Mouse (Mus musculus) heart, embryonic 12.5 days (tissue): Measurements from ENCODE around the gene Snrpd2. TPM values are rescaled to one million over a fixed set of nuclear protein-coding genes. Genes with fewer than 3 reads are reported as not detected.

Source experiments
- ATAC-seq: fragments of 200-750 bp; cut with Nextera tagmentation; 2 replicates; pipeline ENCODE4 v1.8.0; 2017; ENCODE audit warnings: moderate TSS enrichment, moderate library complexity; ENCODE audit not compliant: insufficient number of reproducible peaks, low FRiP score
- H3K27ac ChIP-seq: fragments of 300-500 bp; sonication (generic); 2 replicates; pipeline ENCODE4 v1.5.1; 2016; ENCODE audit warnings: mild to moderate bottlenecking, moderate library complexity; ENCODE audit not compliant: poor library complexity, severe bottlenecking
- H3K27me3 ChIP-seq: fragments of 300-500 bp; sonication (generic); replicated peaks from 2 replicates; pipeline ENCODE4 v1.6.1; 2016; ENCODE audit warnings: mild to moderate bottlenecking, moderate library complexity
- H3K36me3 ChIP-seq: fragments of 300-500 bp; sonication (generic); 2 replicates; pipeline ENCODE4 v1.6.1; 2016; ENCODE audit warnings: mild to moderate bottlenecking, moderate library complexity
- H3K4me1 ChIP-seq: fragments of 300-500 bp; sonication (generic); replicated peaks from 2 replicates; pipeline ENCODE4 v1.6.1; 2016; ENCODE audit warnings: mild to moderate bottlenecking
- H3K4me2 ChIP-seq: fragments of 300-500 bp; sonication (generic); 2 replicates; pipeline ENCODE4 v1.6.1; 2016; ENCODE audit warnings: mild to moderate bottlenecking, moderate library complexity
- H3K4me3 ChIP-seq: fragments of 300-500 bp; sonication (generic); 2 replicates; pipeline ENCODE4 v1.5.1; 2016; ENCODE audit warnings: mild to moderate bottlenecking
- H3K9ac ChIP-seq: fragments of 300-500 bp; sonication (generic); 2 replicates; pipeline ENCODE4 v1.6.1; 2016; ENCODE audit warnings: mild to moderate bottlenecking, moderate library complexity
- H3K9me3 ChIP-seq: fragments of 300-500 bp; sonication (generic); replicated peaks from 2 replicates; pipeline ENCODE4 v1.6.1; 2016; ENCODE audit warnings: mild to moderate bottlenecking, moderate library complexity
- WGBS: fragments of 180-500 bp; shearing (Covaris S2); methylation state at CpG from one replicate; pipeline ENCODE4 v1.1.7; 2016; 5-methylcytosine and 5-hydroxymethylcytosine counted together
- polyA plus RNA-seq: library from polyadenylated mRNA; unstranded; fragments of >200 nt; fragmentation: Nextera tagmentation; extraction: Ambion mirVana; gene quantifications from 2 replicates; pipeline ENCODE4 v1.2.1, GENCODE M21; 2016

The Snrpd2 gene
- polyA plus RNA-seq, 1 experiment from 2014 or later, result 101 TPM

- H3K9ac ChIP-seq, result no peak overlapping the region; the same call in 1 of the 2 replicates
- no peak overlapping the region for H3K27ac ChIP-seq
- H3K4me3 ChIP-seq, result peak overlapping the region; percentile 30
- H3K9me3 ChIP-seq, result 0 out of 2 replicates have a peak, but pooled peaks cover 5% of the 10 kb centered on the region
- peak overlapping the region; percentile 62 for H3K4me2 ChIP-seq
- peaks cover 52% of the 10 kb centered on the region for H3K27me3 ChIP-seq
- H3K4me1 ChIP-seq, result peaks cover 30% of the 10 kb centered on the region
- H3K36me3 ChIP-seq, result peaks cover 3% of the 10 kb centered on the region; the same call in 1 of the 2 replicates
- WGBS, result 5% methylated on average over 27 of the region's 27 CpGs
- no peak for ATAC-seq
Measured at GRCm38 (mm10) chr7:19178443-19179092, 29.0 kb downstream of the Snrpd2 start.

GRCm38 (mm10) chr7:19179173-19179572 is 29.7 kb downstream of the Snrpd2 start:
- WGBS, result under 1% methylated on average over 31 of the region's 32 CpGs
- Histone ChIP-seq H3K9me3 (0 out of 2 replicates have a peak, but pooled peaks cover 5% of the 10 kb centered on the region), H3K27me3 (peaks cover 52% of the 10 kb centered on the region), H3K36me3 (peaks cover 9% of the 10 kb centered on the region; the same call in 1 of the 2 replicates), H3K4me1 (peaks cover 31% of the 10 kb centered on the region), H3K4me3 (peak overlapping the region; percentile 30), H3K4me2 (peak overlapping the region; percentile 62), H3K9ac (peak overlapping the region; percentile 29; the same call in 1 of the 2 replicates), H3K27ac (no peak overlapping the region)
- peak; percentile 43; the same call in 1 of the 2 replicates for ATAC-seq

- ATAC-seq, result no peak
- H3K9ac ChIP-seq, result no peak overlapping the region
- H3K4me2 ChIP-seq, result peak overlapping the region; percentile 62
- WGBS, result 34% methylated on average over 6 of the region's 6 CpGs
- peaks cover 39% of the 10 kb centered on the region for H3K4me1 ChIP-seq
- peaks cover 9% of the 10 kb centered on the region; the same call in 1 of the 2 replicates for H3K36me3 ChIP-seq
- peak overlapping the region; percentile 30; the same call in 1 of the 2 replicates for H3K4me3 ChIP-seq
- H3K27ac ChIP-seq, result no peak overlapping the region
- 0 out of 2 replicates have a peak, but pooled peaks cover 5% of the 10 kb centered on the region for H3K9me3 ChIP-seq
- peaks cover 49% of the 10 kb centered on the region for H3K27me3 ChIP-seq
Measured at GRCm38 (mm10) chr7:19179936-19180335, 30.4 kb downstream of the Snrpd2 start.

GRCm38 (mm10) chr7:19180862-19181429 is 31.4 kb downstream of the Snrpd2 start:
- peak overlapping the region; percentile 39; the same call in 1 of the 2 replicates for H3K27ac ChIP-seq

GRCm38 (mm10) chr7:19184250-19184649 is 34.7 kb downstream of the Snrpd2 start:
- Histone ChIP-seq H3K27me3 (peaks cover 13% of the 10 kb centered on the region), H3K4me1 (peaks cover 29% of the 10 kb centered on the region), H3K27ac (peak overlapping the region; percentile 58), H3K4me2 (0 out of 2 replicates have a peak overlapping the region, but pooled peaks have one; percentile 12), H3K4me3 (no peak overlapping the region), H3K9ac (no peak overlapping the region), H3K9me3 (no peaks in the 10 kb centered on the region), H3K36me3 (peaks cover 35% of the 10 kb centered on the region)
- 79% methylated on average over 2 of the region's 2 CpGs for WGBS
- no peak for ATAC-seq

More at GRCm38 (mm10) chr7:19180862-19181429, 31.4 kb downstream of the Snrpd2 start:
- Histone ChIP-seq H3K9me3 (0 out of 2 replicates have a peak, but pooled peaks cover 5% of the 10 kb centered on the region), H3K27me3 (peaks cover 41% of the 10 kb centered on the region), H3K36me3 (peaks cover 14% of the 10 kb centered on the region), H3K9ac (peak overlapping the region; percentile 82), H3K4me2 (peak overlapping the region; percentile 92), H3K4me3 (peak overlapping the region; percentile 73), H3K4me1 (peaks cover 45% of the 10 kb centered on the region)
- under 1% methylated on average over 27 of the region's 27 CpGs for WGBS
- ATAC-seq, result peak; percentile 56; the same call in 1 of the 2 replicates

- H3K9ac ChIP-seq, result 0 out of 2 replicates have a peak overlapping the region, but pooled peaks have one; percentile 33
- WGBS, result 63% methylated on average over 6 of the region's 6 CpGs
- no peaks in the 10 kb centered on the region for H3K9me3 ChIP-seq
Measured at GRCm38 (mm10) chr7:19184758-19185157, 35.2 kb downstream of the Snrpd2 start.

GRCm38 (mm10) chr7:19194676-19195075 is 45.2 kb downstream of the Snrpd2 start:
- Histone ChIP-seq H3K9ac (no peak overlapping the region), H3K4me2 (no peak overlapping the region), H3K27ac (no peak overlapping the region), H3K27me3 (no peaks in the 10 kb centered on the region), H3K36me3 (peaks cover 85% of the 10 kb centered on the region), H3K4me1 (peaks cover 6% of the 10 kb centered on the region), H3K4me3 (no peak overlapping the region), H3K9me3 (peaks cover 7% of the 10 kb centered on the region)
- ATAC-seq, result no peak
- WGBS, result 94% methylated on average over 4 of the region's 4 CpGs

More at GRCm38 (mm10) chr7:19184758-19185157, 35.2 kb downstream of the Snrpd2 start:
- peak overlapping the region; percentile 12; the same call in 1 of the 2 replicates for H3K4me2 ChIP-seq
- peaks cover 38% of the 10 kb centered on the region for H3K36me3 ChIP-seq
- H3K4me1 ChIP-seq, result peaks cover 27% of the 10 kb centered on the region
- H3K27ac ChIP-seq, result peak overlapping the region; percentile 58
- no peak overlapping the region for H3K4me3 ChIP-seq
- H3K27me3 ChIP-seq, result peaks cover 8% of the 10 kb centered on the region
- ATAC-seq, result peak; percentile 19; the same call in 1 of the 2 replicates

- ATAC-seq, result no peak
- peaks cover under 1% of the 10 kb centered on the region for H3K4me1 ChIP-seq
- peaks cover 79% of the 10 kb centered on the region for H3K36me3 ChIP-seq
- H3K27me3 ChIP-seq, result no peaks in the 10 kb centered on the region
- H3K27ac ChIP-seq, result no peak overlapping the region
- no peak overlapping the region for H3K4me3 ChIP-seq
- no peak overlapping the region for H3K9ac ChIP-seq
- H3K4me2 ChIP-seq, result no peak overlapping the region
- 60% methylated on average over 6 of the region's 6 CpGs for WGBS
- H3K9me3 ChIP-seq, result peaks cover 7% of the 10 kb centered on the region
Measured at GRCm38 (mm10) chr7:19196676-19197075, 47.2 kb downstream of the Snrpd2 start.

- 38% methylated on average over 2 of the region's 2 CpGs for WGBS
- no peaks in the 10 kb centered on the region for H3K4me1 ChIP-seq
- no peak overlapping the region for H3K27ac ChIP-seq
- H3K9ac ChIP-seq, result no peak overlapping the region
- peaks cover 7% of the 10 kb centered on the region for H3K9me3 ChIP-seq
- peaks cover 76% of the 10 kb centered on the region for H3K36me3 ChIP-seq
- no peak overlapping the region for H3K4me3 ChIP-seq
- no peak for ATAC-seq
- H3K27me3 ChIP-seq, result no peaks in the 10 kb centered on the region
- no peak overlapping the region for H3K4me2 ChIP-seq
Measured at GRCm38 (mm10) chr7:19197985-19198384, 48.5 kb downstream of the Snrpd2 start.

GRCm38 (mm10) chr7:19201660-19202059 is 52.1 kb downstream of the Snrpd2 start:
- H3K4me3 ChIP-seq, result no peak overlapping the region
- H3K27me3 ChIP-seq, result no peaks in the 10 kb centered on the region
- 61% methylated on average over 13 of the region's 15 CpGs for WGBS
- 0 out of 2 replicates have a peak, but pooled peaks have one; percentile 31 for ATAC-seq
- H3K4me2 ChIP-seq, result no peak overlapping the region
- peaks cover 67% of the 10 kb centered on the region for H3K36me3 ChIP-seq
- no peak overlapping the region for H3K9ac ChIP-seq
- H3K4me1 ChIP-seq, result no peaks in the 10 kb centered on the region
- H3K9me3 ChIP-seq, result no peaks in the 10 kb centered on the region
- H3K27ac ChIP-seq, result no peak overlapping the region
